Mouse (Mus musculus): ENCODE measurements around the gene Nfe2l2. TPM values are rescaled to one million over a fixed set of nuclear protein-coding genes. Genes with fewer than 3 reads are reported as not detected.

The Nfe2l2 gene
- polyA plus RNA-seq, 1 experiment from 2014 or later, result 7.8 TPM

Small RNA genes within 50 kb of the gene (microRNA-seq; reads per million reads assigned to microRNA genes)
- gene Gm24574, result not detected

Other genes with a start within 250 kb of the Nfe2l2 start
- 130 and 168 TPM in 2 replicates for gene Hnrnpa3, start 45.4 kb downstream of the Nfe2l2 start, polyA plus RNA-seq (2014; fragmentation: Nextera tagmentation; extraction: Ambion mirVana)
- 35.1 and 47.8 TPM in 2 replicates for gene Agps, start 127.5 kb upstream of the Nfe2l2 start, polyA plus RNA-seq (2014; fragmentation: Nextera tagmentation; extraction: Ambion mirVana)
- 18.3 and 20.2 TPM in 2 replicates for gene Ttc30b, start 233.9 kb upstream of the Nfe2l2 start, polyA plus RNA-seq (2014; fragmentation: Nextera tagmentation; extraction: Ambion mirVana)